Mouse (Mus musculus) liver, postnatal 0 days (tissue): ENCODE results near the gene Med6.

ENCODE experiments used
- CTCF ChIP-seq: sonication (generic); IDR thresholded peaks from 2 replicates; pipeline ENCODE4 v1.5.1; 2016; ENCODE audit warnings: antibody characterized with exemption, low read depth
- EP300 ChIP-seq: IDR thresholded peaks from 2 replicates; pipeline ENCODE4 v1.6.1; 2016; ENCODE audit warnings: antibody characterized with exemption, low read depth, mild to moderate bottlenecking

DNA sequence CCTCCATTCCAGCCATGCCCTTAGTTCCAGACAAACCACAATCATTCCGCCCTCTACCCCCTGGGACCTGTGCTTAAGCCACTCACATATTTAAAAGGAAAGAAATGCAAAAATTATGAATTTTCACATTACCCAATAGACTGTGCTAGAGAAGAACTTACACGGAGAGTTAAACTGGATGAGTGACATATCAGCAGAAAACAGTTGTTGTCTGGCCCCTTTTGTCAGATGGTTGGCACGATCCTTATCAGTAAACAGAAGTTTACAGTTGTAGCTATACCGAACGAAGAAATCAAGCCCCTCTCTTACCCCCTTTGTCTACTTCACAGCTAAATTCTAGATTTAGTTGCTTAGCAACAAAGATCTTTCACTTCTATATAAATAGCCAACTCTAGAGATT lies 26.9 kb downstream of the Med6 start:
- no peak for TF ChIP-seq EP300
- no peak for TF ChIP-seq CTCF
